Mouse (Mus musculus) monocyte, adult 2 months (primary cell): ENCODE results near the gene Lrrc28.

Experiments used
- DNase-seq, 2 experiments: peaks; one replicate each; pipeline ENCODE4 v3.0.0; 2022; ENCODE audit warnings: low spot score in 2 of 2, low read depth in 1 of 2

Lrrc28 gene

DNA sequence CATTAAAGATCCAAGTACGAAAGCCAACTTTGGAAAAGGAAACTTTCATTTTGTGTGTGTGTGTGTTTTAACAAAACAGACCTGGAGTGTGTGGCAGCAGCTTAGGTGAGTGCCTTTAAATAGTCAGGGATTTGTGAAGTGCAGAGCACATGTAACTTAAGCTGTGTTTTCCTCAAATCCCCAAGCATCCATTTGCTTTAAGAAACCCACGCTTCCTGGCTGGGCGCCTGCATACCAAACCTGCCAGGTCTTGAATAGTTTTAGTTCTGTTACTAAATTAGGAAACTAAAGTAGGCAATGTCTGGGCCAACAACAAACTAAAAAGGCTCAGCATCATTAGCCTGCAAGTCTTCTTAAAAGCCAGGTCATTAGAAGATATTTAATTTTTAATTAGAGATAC, 47.0 kb downstream of the Lrrc28 start:
- no peak for DNase-seq

DNA sequence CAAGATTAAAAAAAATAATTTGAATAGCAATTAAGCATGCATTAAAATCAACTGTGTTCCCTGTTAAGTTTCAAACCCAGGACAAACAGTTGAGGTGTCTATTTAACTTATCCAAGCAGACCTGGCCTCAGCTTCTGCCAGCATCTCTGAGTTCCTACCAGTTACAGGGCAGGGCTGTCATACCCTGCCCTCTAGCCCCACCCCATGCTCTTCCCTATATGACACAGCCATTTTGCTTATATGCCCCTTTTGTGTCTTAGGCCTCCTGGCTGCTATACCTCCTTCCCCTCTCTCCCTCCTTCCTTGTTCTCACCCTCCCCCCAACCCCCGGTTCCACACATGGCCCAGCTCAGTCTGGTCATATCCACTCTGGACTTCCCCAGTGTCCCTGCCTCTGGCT, 48.1 kb downstream of the Lrrc28 start:
- DNase-seq, result no peak

DNA sequence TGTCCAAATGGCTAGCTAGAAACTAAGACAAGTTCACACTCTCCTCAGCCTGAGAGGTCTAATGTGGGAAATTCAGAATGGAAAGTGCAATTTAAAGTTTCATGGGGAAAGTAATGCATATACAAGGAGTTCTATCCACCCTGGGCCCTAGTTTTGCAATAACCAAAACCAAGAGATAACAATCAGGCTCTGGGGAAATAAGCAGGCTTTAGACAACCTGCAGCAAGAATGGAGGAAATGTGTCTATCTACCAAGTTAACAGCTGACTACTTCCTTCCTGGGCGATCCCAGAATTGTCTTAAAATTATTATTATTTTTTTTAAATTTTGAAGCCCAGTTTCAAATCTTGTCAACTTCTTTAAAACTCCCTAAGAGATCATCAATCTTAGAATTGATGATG, 48.7 kb downstream of the Lrrc28 start:
- DNase-seq, result no peak

DNA sequence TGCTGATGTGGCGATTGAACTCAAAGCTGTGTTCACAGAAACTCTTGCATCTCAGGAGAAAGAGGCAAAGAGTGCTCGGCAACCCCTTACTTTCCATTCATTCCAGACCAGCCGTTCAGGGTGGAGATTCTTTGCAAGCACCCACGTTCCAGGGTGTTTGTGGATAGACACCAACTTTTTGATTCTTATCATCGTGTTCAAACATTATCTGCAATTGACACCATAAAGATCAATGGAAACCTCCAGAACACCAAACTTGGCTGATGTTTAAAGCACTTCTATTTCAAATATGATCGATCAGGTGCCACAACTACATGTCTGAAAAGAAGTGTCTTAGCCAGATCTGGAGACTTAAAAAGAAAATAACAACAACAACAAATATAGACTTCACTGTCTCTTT, 51.2 kb downstream of the Lrrc28 start:
- no peak for DNase-seq

DNA sequence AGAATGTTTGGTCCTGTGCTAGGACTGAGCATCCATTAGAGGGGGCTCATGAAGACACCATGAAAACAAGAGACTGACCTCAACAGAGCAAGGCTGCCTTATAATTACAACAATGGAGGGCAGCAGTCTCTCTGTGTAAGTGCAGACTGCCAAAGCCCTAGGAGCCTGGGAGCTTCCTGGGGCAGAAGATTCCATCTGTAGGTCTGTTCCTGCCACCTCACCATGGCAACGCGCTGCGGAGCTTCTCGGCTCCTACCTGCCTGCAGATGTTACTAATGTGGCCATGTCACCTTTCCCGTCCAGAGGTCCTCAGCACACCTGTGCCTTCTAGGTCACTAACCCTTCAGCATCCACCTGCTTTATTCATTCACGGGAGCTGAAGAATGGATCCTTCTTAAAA, 52.4 kb downstream of the Lrrc28 start:
- DNase-seq, result no peak

DNA sequence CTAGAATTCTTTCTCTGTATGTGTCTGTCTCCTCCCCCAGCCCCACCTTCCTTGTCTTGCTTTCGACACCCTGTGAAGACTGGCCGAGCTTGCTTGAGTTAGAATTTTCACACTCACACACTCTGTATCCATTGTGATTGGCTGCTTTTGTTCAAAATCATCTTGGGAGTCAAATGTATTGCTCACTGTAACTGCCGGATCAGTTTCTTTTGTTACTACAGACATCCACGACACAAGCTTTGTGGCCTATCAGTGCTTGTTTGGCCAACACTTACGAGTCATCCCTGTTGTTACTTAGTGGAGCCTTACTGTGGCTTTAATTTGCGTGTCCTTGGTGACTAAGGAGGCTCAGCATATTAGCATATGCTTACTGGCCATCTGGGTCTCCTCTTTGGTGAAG, 56.3 kb downstream of the Lrrc28 start:
- no peak for DNase-seq

DNA sequence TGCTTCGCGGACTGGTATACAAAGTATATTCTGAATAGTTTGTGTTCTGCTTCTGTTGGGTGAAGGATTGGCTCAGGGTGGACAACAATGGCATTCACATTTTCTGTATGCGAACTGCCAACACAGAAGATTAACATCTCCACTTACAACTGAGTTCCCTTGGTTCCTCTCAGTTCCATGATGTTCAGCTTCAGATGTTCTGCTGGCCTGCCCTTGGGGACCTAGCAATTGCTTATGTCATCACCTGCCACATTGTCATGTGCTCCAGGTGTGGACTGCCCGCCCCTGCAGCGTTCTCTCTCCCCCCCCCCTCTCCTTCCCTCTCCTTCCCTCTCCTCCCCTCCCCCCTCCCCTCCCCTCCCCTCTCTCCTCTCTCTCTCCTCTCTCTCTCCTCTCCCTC, 58.6 kb downstream of the Lrrc28 start:
- DNase-seq, result no peak

DNA sequence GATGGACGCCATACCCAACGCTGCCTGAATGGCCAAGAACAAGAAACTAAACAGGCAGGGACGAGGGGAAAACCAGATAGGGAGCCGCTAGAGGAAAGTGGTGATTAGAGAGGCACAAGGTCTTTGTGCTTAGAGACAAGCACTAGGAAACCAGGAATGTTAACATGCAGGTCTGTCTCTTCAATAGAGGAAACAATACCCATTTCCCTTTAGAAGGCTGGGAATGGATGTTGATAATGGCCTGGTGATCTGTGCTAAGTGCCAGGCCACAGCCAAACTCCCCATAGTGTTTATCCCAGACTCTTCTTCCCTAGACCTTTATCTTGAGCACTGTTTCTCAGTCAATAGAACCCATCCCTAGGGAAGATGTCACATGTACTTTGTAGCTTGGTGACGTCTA, 61.2 kb downstream of the Lrrc28 start:
- no peak for DNase-seq

DNA sequence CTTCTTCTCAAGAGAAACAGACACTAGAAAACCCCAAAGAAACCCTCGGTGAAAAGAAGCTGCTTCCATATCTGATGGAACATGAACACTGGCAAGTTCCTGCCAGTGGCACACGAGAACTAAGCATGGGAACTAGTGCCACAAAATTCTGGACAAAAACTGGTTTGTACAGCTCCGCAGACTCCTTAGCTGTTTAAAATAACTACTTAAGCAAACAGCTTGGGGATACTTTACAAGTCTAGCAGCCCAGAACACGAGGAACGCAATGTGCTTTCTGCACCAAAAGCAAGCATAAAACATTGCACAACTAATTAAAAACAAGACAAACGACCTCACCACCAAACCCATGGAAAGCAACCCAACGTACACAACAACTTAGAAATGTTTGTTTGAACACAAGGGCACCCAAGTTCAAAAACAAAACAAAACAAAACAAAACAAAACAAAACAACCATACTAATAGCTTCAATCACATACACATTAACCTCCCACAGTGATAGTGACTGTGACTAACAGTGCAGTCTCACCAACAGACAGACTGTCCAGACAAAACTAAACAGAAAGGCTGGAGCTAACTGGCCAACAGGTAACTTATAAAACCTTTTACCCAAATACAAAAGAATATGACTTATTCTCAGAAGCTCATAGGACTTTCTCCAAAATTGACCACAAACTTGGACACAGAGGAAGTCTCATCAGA, 66.1 kb downstream of the Lrrc28 start:
- no peak for DNase-seq

DNA sequence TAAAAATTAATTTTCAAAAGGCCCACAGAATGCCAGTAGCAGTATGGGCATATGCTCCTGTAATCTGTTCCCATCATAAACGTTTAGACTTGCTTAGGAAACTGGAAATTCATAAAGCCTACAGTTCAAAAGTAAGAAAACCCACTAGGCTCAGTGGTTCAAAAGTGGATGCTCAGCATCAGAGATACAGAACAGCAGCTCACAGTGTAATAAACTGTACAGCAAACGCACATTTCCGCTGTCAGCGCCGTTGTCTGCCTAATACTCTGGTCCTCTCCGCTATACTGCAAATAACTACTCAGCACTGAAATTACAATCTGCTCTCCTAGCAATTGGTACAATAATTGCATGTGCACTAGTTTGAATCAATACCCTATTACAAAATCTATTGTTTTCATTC, 67.0 kb downstream of the Lrrc28 start:
- no peak for DNase-seq

DNA sequence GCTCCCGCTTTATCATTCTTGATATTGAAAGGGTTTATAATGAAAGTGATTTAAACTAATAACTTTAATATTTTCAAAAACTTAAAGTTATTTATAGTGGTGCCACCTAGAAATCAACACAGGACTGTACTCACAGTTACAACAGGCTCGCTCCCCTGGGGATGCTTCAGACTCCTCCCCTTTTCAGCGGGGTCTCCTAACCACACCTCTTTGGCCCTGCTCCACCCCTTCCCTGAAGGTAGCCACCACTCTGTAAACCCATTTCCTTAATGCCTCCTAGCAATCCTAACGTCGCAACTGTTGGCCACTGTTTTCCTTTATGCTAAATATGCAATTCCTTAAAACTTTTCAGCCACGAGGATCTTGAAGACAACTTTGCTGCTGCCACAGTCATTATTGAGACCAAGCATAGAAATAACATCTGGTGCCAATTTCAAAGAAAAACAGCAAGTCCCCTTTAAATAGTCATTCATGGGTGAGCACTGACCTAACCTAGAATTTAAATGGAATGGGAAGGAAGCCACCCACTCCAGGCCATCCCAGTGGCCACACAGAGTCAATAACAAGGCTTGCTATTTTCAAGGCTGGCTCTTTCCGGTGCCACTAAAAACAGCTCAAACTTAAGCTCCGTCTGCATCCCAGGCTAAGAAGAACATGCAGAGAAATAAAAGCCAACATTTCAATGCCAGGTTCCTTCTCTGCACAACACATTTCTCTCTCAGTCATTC, 78.4 kb downstream of the Lrrc28 start:
- no peak for DNase-seq

DNA sequence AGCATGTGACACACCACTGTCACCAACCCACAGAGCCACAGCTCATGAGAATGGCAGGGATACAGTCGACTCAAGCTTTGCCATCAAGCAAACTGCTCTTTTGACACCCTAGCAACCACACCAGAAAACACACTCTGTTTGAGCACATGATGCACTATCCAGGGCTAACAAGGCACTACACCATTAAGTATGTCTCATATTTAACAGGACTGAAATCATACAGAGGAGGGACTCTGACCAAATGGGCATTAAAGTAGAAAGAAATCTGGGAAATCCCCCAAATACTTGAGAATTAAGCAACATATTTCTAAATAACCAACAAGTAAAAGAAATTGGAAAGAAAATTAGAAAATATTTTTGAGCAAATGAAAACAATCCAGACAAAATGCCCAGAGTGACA, 79.9 kb downstream of the Lrrc28 start:
- DNase-seq, result no peak

DNA sequence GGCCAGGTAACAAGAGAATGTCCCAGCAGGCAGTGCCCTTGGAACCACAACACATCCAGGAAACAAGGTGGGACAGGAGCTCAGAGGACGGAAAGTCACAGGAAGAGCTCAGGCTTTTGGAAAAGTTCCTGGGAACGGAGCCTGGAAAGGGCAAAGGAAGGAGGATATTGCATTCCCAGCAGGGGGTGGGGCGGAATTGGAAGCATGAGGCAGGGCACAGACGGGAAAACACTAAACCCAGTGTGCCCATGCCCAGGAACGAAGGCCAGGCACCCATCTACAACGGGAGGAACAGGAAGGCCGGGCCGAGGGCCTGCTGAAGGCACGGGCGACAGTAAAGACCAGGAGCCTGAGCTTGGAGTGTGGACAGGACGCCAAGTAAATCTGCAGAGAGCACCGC, 82.9 kb downstream of the Lrrc28 start:
- DNase-seq, result no peak

DNA sequence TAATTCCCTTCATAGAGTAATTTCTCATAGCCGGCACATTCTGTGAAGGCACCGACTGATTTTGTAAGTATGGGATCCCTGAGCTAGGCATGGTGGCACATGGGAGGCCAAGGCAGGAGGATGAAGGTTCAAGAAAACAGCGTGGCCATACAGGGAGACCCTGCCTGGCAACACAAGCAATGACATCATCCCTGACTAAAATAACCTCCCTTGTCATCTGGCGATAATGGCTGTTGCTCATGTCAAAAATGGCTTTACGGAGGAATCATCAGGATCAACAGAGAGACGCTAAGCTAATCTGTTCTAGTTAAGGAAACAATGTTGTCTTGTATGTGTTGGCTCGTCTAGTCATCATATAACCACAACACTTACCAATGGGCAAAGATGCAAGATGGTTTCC, 85.6 kb downstream of the Lrrc28 start:
- no peak for DNase-seq

DNA sequence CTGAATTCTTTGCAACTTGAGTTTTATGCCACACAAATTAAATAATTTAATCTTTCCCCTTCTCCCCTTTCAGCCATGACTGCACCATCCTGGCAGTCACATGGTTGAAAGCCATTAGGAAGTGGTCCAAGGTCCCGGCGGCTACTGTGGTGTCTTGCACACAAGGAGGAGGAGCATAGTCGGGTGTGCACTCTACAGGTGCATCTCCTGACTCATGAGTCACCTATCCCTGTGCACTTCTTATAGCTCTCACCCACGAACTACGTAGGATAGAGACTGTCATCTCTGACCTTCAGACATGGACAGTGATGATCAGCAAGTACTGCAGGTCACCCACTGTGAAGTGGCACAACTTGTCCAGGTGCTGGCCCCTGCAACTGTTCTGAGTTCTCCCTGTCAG, 86.8 kb downstream of the Lrrc28 start:
- DNase-seq, result no peak

DNA sequence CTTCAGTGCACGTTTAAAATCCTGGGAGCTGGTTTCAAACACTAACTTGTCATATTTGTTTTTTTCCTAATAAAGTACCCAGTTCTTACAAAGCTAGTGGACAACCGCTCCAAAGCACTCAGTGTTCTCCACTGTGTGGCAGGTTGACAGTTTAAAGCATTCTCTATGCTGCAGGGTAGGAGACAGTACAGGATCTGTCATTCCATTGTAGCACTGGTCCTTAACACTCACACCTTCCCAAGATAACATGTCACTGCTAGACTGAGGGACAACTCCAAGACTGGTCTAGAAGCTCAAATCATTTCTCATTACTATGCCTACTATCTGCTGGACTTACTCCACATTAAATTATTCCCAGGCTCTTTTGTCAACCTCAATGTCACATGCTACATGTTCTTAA, 90.2 kb downstream of the Lrrc28 start:
- DNase-seq, result no peak

DNA sequence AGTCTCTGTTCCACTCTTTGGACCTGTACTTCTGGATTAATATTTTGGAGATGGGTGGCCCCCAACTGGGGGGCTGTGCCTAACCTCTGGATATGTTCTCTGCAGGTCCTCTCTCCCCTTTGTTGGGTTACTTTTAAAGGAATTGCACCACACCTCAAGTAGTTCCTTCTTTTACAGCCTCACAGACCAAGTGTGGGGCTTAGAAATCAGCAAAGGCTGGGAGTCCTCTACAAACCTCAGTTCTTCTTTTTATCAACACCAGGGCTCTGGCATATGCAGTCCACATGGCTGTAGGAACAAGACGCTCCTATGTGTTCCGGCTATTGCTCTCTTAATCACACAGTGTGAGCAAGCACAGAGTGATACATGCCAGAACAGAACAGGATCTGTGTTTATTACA, 93.8 kb downstream of the Lrrc28 start:
- DNase-seq, result no peak

DNA sequence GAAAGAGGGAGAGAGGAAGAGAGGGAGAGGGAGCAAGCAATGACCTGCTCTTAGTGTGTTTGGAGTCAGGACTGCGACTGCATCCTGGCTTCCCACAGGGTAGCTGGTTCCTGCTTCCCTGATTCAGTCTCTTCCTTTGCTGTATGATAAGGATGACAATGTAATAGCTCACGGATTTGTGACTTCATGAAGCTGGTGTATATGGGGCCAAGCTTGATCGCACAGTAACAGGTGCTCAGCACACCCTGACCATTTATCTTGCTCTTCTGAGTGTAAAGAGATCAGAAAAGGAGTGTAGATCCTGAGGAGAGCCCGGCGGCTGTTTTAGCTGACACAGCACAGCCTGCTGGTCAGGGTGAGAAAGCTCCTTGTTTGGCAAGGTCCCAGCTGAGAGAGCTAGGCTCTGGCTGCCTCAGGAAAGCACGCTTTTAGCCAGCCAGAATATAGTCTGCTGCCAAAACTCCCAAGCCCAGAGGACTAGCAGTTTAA, 96.0 kb downstream of the Lrrc28 start:
- no peak for DNase-seq

DNA sequence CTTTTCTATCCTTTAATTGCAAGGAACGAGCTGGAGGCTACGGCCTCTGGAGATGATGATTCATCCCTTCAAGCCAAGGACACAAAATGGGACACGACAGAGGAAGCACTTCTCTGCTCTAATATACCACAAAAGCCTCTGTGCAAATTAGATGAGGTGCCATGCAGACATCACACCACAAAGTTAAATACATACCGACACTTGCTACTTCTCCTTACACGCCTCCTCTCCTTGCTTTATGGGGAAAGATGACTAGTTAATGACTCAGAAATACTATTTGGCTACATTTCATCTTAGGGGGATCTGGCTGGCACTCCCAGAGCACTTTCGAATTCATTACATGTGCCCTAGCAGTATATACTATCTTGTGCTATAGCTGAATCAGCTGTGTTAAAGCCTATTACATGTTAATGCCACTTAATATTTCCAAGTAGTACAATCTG, 96.4 kb downstream of the Lrrc28 start:
- no peak for DNase-seq

DNA sequence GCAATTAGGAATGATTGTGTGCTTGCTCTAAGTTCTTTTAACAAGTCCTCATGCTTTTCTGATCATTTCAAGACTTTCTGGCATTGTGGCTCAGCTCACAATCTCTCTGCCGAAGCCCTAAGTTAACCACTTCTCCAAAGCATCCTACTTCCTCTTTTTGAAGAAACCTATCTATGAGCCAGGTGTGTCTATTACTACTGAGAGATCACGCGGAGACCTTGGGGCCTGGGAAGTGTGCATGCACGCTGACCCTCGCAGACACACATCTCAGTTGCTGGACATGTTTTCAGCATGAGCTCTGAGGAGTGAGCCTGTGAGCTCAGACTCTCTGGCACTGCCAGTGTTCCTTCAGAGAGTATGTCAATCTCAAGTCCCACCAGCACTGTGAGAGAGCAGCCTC, 98.8 kb downstream of the Lrrc28 start:
- no peak for DNase-seq

DNA sequence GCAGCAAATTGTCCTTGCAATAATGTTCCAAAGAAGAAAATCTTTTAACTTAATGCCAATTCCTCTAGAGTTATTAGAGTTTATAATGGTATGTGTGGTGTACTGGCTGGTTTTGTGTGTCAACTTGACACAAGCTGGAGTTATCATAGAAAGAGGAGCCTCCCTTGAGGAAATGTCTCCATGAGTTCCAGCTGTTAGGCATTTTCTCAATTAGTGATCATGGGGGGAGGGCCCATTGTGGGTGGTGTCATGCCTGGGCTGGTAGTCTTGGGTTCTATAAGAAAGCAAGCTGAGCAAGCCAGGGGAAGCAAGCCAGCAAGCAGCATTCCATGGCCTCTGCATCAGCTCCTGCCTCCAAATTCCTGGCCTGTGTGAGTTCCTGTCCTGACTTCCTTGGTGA, 100.5 kb downstream of the Lrrc28 start:
- no peak for DNase-seq

DNA sequence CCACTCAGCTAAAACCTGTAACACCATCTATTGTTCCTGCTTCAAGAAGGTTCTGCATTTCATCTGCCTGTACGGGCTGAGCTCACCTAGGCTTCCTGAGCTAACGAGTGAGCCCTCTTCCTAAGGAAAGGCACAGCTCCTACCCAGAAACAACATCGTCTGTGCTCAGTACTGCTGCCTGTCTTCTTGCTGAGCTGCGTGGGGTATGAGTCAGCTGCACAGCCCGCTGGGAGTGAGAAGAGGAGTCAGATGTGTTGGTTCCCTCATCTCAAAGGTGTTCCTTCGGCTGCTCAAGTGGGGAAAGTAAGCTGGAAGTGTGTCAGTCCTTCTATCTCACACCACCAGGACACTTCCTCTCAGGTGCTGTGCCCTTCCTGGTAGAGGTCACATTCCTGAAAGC, 101.4 kb downstream of the Lrrc28 start:
- no peak for DNase-seq
